Mouse (Mus musculus): Measurements from ENCODE around the gene Zc3h12c.

Zc3h12c gene

GRCm38 (mm10) chr9:52167863-52168685, at the start of gene Zc3h12c:
Gene Zc3h12c (minus strand): TSS chr9:52168572.
- DNase-seq (ENCODE audit: extremely low read depth, insufficient read length, low spot score): peak; percentile 81

- no peak for DNase-seq (ENCODE audit: extremely low read depth, insufficient read length, low spot score)
Observed at GRCm38 (mm10) chr9:52217636-52218035, 49.3 kb upstream of the Zc3h12c start.

DNA sequence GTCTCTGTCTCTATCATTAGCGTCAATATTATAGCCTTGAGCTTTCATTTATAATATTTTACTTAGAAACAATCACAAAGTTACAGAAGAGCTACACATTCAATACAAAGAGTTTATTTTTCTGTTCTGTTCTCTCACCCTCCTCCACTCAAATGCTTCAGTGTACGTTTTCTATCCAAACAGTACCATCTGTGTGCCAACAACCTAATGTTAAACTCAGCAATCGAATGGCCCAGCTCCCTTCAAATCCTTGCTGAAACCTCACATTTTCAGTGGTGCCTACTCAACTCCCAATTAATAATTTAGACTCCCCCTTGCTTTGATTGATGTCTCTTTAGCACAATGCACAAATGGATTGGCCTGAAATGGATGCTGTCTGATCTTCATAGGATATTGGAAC, 46.9 kb upstream of the Zc3h12c start:
- DNase-seq (ENCODE audit: extremely low read depth, insufficient read length, low spot score): no peak

GRCm38 (mm10) chr9:52212416-52212815, 44.0 kb upstream of the Zc3h12c start:
- no peak for DNase-seq (ENCODE audit: extremely low read depth, insufficient read length, low spot score)

GRCm38 (mm10) chr9:52208510-52209030, 40.2 kb upstream of the Zc3h12c start:
- DNase-seq (ENCODE audit: extremely low read depth, insufficient read length, low spot score): no peak

- no peak for DNase-seq (ENCODE audit: extremely low read depth, insufficient read length, low spot score)
Observed at GRCm38 (mm10) chr9:52203189-52203588, 34.8 kb upstream of the Zc3h12c start.

- no peak for DNase-seq (ENCODE audit: extremely low read depth, insufficient read length, low spot score)
Observed at GRCm38 (mm10) chr9:52200271-52200670, 31.9 kb upstream of the Zc3h12c start.

DNA sequence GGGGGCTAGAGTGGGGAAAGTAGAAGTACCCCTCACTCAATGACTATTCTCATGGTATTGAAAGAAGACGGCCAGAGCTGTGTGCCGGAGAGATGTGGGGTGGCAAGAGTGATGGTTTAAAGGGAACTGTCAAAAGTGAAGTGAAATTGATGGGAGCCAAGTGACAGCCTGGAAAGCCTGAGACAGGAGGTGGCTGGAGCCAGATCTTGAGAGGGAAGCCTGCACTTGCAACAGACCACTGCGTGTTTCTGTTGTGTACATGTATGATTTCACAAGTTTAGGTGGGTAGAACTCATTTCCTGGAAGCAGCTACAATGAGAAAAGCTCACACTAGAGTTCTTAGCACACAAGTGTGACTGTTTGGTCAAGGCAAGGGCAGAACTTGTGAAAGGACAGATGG, 27.5 kb upstream of the Zc3h12c start:
- DNase-seq (ENCODE audit: extremely low read depth, insufficient read length, low spot score): no peak

GRCm38 (mm10) chr9:52193851-52194250, 25.5 kb upstream of the Zc3h12c start:
- DNase-seq (ENCODE audit: extremely low read depth, insufficient read length, low spot score): no peak

DNA sequence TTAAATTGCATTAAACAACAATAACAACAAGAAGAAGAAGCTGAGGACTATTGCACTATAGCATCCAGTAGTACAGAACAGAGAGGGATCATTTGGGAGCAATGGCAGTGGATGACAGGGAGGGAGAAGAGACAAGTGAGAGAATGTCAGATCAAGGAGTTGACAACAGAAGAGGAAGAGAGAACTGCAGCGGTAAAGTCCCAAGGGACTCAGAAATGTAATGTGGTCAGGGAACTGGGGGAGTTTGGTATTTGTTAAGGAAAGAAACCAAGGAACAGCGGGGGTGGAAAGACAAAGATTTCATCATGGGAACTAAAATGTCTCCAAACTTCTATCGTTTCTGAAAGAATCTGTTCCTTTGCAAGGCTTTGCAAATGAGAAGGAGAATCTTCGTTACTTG, 22.5 kb upstream of the Zc3h12c start:
- no peak for DNase-seq (ENCODE audit: extremely low read depth, insufficient read length, low spot score)

GRCm38 (mm10) chr9:52188106-52188505, 19.7 kb upstream of the Zc3h12c start:
- DNase-seq (ENCODE audit: extremely low read depth, insufficient read length, low spot score): no peak

DNA sequence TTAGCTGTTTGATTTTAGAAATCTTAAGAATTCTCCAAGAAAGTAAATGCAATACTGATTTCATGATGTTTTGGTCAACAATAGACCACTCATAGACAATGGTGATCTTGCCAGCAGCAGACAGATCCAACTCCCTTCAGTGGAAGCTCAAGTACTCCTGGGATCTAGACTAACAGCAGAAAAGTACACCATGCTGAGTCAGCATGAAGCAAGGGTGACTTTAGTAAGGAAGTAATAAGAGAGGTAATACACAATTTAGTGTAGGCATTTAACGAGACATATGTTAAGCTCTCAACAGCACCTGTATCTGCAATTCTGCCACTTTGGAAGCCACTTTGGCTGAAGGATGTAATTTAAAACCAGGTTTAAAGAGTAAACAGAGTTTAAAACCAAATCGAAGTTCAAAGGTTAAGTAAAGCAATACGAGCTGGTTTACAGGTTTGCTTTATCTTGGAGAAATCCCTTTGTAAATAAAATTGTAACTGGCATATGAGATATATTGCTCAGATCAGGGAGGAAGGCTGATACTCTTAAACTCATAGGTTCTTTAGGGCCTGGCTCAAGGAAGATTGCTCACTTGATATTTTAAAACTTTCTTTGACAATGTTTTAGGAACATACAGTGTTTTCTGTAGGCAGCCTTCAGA, 18.0 kb upstream of the Zc3h12c start:
- no peak for DNase-seq (ENCODE audit: extremely low read depth, insufficient read length, low spot score)

DNA sequence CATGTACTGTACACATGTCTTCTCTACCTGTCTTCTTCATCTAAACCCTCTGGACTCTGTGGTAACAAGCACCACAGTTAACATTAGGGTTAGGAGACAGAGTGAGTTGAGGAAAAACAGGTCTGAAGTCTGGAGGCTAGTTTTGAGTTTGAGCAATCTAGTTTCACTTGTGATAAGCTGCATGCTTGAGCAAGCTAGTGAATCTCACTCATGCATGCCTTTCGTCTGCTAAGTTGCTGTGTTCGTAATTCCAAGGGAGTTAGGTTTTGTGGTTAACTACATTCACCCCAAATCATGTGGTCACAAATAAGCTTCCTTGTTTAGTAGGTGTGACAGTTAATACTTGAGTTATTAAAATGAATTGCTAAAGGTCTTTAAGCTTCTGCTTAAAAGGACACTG, 13.0 kb upstream of the Zc3h12c start:
- no peak for DNase-seq (ENCODE audit: extremely low read depth, insufficient read length, low spot score)

DNA sequence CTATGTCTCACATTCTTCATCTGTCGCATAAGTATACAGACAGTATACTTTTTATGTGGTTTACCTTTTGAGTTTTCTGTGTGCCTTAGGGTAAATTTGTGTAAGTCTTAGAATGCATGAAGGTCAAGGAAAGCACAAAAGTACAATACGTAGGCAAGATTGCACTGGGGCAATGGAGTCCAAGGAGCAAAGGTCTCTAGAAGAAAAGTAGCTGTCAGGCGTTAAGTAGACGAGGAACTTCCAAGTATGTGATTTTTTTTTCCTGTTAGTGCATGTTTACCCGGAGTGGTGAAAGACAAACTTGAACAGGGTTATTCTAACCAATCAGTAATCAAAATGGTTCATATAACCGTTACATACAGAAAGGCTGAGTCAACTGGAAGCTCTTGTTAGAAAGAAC, 12.5 kb upstream of the Zc3h12c start:
- no peak for DNase-seq (ENCODE audit: extremely low read depth, insufficient read length, low spot score)

GRCm38 (mm10) chr9:52175257-52175859, 7.0 kb upstream of the Zc3h12c start:
- no peak for DNase-seq (ENCODE audit: extremely low read depth, insufficient read length, low spot score)

GRCm38 (mm10) chr9:52174671-52175111, 6.3 kb upstream of the Zc3h12c start:
- DNase-seq (ENCODE audit: extremely low read depth, insufficient read length, low spot score): no peak

GRCm38 (mm10) chr9:52173937-52174336, 5.6 kb upstream of the Zc3h12c start:
- no peak for DNase-seq (ENCODE audit: extremely low read depth, insufficient read length, low spot score)

GRCm38 (mm10) chr9:52172550-52172949, 4.2 kb upstream of the Zc3h12c start:
- DNase-seq (ENCODE audit: extremely low read depth, insufficient read length, low spot score): no peak

DNA sequence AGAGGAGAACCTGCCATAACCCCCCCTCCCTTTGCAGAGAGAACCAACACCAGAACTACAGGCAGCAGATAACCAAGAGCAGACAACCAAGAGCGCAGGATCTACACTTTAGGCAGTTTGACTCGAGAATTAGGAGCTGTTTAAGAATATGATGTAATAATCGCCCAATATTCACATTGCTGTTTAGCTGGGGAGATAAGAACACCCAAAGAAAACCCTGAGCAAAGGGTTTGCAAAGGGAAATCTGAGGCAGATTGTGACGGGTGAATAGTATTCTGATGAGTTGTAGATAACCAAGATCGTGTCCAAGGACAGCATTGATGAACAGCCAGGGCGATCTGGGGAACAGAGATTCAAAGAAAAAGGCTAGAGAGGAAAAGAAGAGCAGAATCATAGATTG, 2.3 kb upstream of the Zc3h12c start:
- DNase-seq (ENCODE audit: extremely low read depth, insufficient read length, low spot score): no peak

GRCm38 (mm10) chr9:52170131-52170530, 1.8 kb upstream of the Zc3h12c start:
- no peak for DNase-seq (ENCODE audit: extremely low read depth, insufficient read length, low spot score)

- peak; percentile 84 for DNase-seq (ENCODE audit: extremely low read depth, insufficient read length, low spot score)
Observed at GRCm38 (mm10) chr9:52168686-52169270, 406 bp upstream of the Zc3h12c start.

Data from 3134 (cell line).